Mouse (Mus musculus) small intestine, adult 2 months (tissue): ENCODE measurements around the gene Trnp1. TPM values are rescaled to one million over a fixed set of nuclear protein-coding genes. Genes with fewer than 3 reads are reported as not detected.

Experiments
- H3K27ac ChIP-seq: fragments of 200-500 bp; 2 replicates; pipeline ENCODE4 v1.5.1; 2012; ENCODE audit warnings: low read depth, low read length, control low read depth, inconsistent platforms; ENCODE audit not compliant: insufficient read depth
- H3K27me3 ChIP-seq: fragments of 200-500 bp; 2 replicates; pipeline ENCODE4 v1.6.1; 2012; ENCODE audit warnings: mild to moderate bottlenecking, moderate library complexity, low read length, inconsistent platforms; ENCODE audit not compliant: control insufficient read depth, insufficient read depth
- H3K36me3 ChIP-seq: fragments of 200-500 bp; 2 replicates; pipeline ENCODE4 v1.6.1; 2012; ENCODE audit warnings: mild to moderate bottlenecking, low read length, control low read depth, inconsistent platforms; ENCODE audit not compliant: control insufficient read depth, insufficient read depth
- H3K4me1 ChIP-seq: fragments of 200-500 bp; 2 replicates; pipeline ENCODE4 v1.6.1; 2012; ENCODE audit warnings: low read length, inconsistent platforms, mixed read lengths; ENCODE audit not compliant: control insufficient read depth, insufficient read depth, insufficient read length
- H3K4me3 ChIP-seq: fragments of 200-500 bp; 2 replicates; pipeline ENCODE4 v1.5.1; 2012; ENCODE audit warnings: low read depth, mild to moderate bottlenecking, control low read depth, inconsistent platforms, low read length, moderate library complexity
- CTCF ChIP-seq: fragments of 200-500 bp; IDR thresholded peaks from 2 replicates; pipeline ENCODE4 v1.5.1; 2012; ENCODE audit warnings: low read depth, mild to moderate bottlenecking, control low read depth, inconsistent platforms, low read length, moderate library complexity, mixed read lengths; ENCODE audit not compliant: insufficient replicate concordance, insufficient read length; ENCODE audit errors: extremely low read depth
- POLR2A ChIP-seq: fragments of 200-500 bp; IDR thresholded peaks from 2 replicates; pipeline ENCODE4 v1.6.1; 2012; ENCODE audit warnings: low read depth, mild to moderate bottlenecking, control low read depth, inconsistent platforms, low read length, moderate library complexity
- WGBS: fragments of 180-500 bp; shearing (Covaris S2); methylation state at CpG from one replicate; pipeline ENCODE4 v1.1.7; 2018; 5-methylcytosine and 5-hydroxymethylcytosine counted together
- polyA plus RNA-seq: library from polyadenylated mRNA; depleted of rRNA; stranded (reverse); fragments of >200 nt; gene quantifications from 2 replicates; pipeline ENCODE4 v1.2.3, GENCODE M21; 2012

Gene Trnp1
- polyA plus RNA-seq, 1 experiment, result 6.2 TPM

DNA sequence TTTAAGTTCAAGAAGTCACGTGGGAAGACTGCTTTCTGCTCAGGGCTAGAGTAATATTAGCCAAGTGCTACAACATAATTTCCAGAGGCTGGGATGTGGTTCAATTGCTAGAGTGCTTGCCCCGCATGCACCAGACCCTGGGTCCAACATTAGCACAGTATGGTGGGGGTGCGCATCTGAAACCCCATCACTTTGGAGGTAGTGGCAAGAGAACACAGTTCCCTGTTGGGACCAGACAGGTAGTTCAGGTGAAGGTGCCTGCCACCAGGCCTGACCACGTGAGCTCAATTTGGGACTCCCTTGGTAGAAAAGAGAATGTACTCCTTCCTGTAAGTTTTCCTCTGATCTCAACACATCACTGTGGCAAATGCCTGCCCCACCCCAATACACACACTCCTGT is 3.5 kb downstream of the Trnp1 start:
- Histone ChIP-seq H3K27me3 (peaks cover 24% of the 10 kb centered on the region), H3K4me3 (no peak overlapping the region), H3K36me3 (no peaks in the 10 kb centered on the region), H3K4me1 (peaks cover 9% of the 10 kb centered on the region), H3K27ac (no peak overlapping the region)
- WGBS, result 58% methylated on average over 4 of the region's 4 CpGs
- TF ChIP-seq POLR2A (no peak), CTCF (no peak)

DNA sequence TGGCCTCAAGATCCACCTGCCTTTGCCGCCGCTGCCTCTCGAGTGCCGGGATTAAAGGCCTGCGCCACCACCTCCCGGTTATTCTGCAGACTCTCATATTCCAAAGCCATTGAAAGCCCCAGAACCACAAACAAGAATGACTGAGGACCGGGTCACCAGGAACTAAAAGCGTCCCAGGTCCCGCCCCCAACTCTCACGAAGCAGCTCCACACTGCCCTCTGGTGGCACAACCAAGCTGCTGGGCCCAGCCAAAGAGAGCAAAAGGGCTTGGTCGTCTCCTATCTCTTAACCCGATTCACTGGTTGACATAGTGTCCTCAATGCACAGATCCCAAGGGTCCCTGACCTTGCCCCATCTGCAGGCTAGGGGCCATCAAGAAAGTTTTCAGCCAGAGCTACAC is 3.9 kb downstream of the Trnp1 start:
- Histone ChIP-seq H3K4me1 (peaks cover 13% of the 10 kb centered on the region), H3K4me3 (peak overlapping the region; percentile 63), H3K27ac (peak overlapping the region; percentile 75), H3K27me3 (peaks cover 24% of the 10 kb centered on the region), H3K36me3 (no peaks in the 10 kb centered on the region)
- WGBS, result under 1% methylated on average over 12 of the region's 12 CpGs
- no peak; the same call in 1 of the 2 replicates for TF ChIP-seq POLR2A
- TF ChIP-seq CTCF, result peak; percentile 93

DNA sequence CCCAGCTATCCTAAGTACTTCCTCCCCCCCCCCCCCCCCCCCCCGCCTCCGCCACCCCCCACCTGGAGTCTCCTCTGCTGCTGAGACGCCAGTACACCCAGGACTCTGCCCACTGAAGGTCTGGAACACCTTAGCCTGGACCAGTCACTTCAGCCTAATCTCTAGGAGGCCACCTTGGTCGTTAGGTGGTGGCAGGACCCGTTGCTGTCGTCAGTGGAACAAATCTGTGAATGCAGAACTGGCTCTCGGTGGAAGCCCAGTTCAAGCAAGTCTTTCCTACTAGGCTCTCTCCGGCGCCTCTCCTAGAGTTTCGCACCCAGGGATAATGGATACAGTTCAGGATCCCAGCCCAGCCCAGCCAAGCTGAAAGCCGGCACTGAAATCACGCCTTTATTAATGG is 4.5 kb downstream of the Trnp1 start:
- WGBS, result 5% methylated on average over 10 of the region's 12 CpGs
- H3K27ac ChIP-seq, result peak overlapping the region; percentile 75
- H3K36me3 ChIP-seq, result no peaks in the 10 kb centered on the region
- H3K4me3 ChIP-seq, result peak overlapping the region; percentile 63
- peaks cover 23% of the 10 kb centered on the region for H3K27me3 ChIP-seq
- H3K4me1 ChIP-seq, result peaks cover 19% of the 10 kb centered on the region
- TF ChIP-seq CTCF, result no peak
- TF ChIP-seq POLR2A, result no peak

DNA sequence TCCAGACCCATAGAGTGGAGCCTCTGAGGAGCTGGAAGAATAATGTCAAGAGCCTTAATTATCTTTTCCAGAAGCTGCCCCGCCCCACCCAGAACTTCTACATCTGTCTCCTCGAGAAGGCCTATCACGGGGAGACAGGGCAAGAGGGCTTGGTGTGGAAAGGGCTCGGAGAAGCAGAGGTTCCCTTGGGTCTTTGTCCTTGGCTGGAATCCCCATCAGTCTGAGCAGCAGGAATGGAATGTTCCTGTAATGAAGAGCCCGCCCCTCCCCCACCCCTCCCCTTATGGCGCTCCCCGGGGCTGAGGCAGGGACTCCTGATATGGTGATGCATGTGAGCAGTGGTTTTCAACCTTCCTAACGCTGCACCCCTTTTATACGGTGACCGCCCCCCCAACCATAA is 6.5 kb downstream of the Trnp1 start:
- H3K27me3 ChIP-seq, result peaks cover 2% of the 10 kb centered on the region
- TF ChIP-seq POLR2A (no peak), CTCF (no peak)
- no peak overlapping the region for H3K27ac ChIP-seq
- 46% methylated on average over 10 of the region's 10 CpGs for WGBS
- peaks cover 23% of the 10 kb centered on the region for H3K4me1 ChIP-seq
- no peak overlapping the region for H3K4me3 ChIP-seq
- no peaks in the 10 kb centered on the region for H3K36me3 ChIP-seq

DNA sequence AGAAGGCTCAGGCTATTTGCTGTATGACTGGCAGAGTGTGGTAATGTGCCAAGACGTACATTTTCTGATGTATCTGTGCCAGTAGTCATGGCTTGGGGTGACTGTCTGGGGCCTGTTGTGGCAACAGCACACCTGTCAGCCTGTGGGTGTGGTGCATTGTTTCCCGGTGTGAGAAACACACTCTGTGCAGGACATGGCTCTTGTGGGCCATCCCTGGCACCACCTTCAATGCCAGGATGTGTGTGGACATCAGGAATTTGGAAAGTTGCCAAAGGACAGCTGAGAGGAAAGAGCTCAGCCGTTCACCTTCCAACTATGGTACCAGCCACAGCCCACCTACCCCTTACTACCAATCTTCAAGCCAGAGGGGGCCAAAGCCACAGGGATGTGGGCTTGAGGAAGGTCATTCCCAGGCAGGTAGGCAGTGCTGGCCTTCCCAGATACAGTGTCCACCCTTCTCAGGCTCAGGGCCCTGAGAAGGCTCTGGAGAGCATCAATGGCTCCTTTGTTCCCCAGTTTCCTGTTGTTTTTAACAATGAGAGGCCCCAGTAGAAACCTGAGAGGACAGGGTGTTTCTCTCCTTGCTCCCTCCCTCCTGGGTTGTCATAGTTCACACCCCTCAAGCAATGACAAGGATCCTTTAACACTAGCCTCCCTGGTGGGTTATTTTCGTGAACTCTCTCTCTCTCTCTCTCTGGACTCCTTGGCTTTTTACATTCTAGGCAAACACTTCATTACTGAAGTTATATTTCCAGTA is 8.7 kb downstream of the Trnp1 start:
- TF ChIP-seq CTCF, result no peak
- TF ChIP-seq POLR2A, result 0 out of 2 replicates have a peak, but pooled peaks have one; percentile 23
- Histone ChIP-seq H3K27ac (peak overlapping the region; percentile 41), H3K4me1 (peaks cover 27% of the 10 kb centered on the region), H3K36me3 (no peaks in the 10 kb centered on the region), H3K27me3 (no peaks in the 10 kb centered on the region), H3K4me3 (no peak overlapping the region)
- WGBS, result 27% methylated on average over 4 of the region's 4 CpGs

DNA sequence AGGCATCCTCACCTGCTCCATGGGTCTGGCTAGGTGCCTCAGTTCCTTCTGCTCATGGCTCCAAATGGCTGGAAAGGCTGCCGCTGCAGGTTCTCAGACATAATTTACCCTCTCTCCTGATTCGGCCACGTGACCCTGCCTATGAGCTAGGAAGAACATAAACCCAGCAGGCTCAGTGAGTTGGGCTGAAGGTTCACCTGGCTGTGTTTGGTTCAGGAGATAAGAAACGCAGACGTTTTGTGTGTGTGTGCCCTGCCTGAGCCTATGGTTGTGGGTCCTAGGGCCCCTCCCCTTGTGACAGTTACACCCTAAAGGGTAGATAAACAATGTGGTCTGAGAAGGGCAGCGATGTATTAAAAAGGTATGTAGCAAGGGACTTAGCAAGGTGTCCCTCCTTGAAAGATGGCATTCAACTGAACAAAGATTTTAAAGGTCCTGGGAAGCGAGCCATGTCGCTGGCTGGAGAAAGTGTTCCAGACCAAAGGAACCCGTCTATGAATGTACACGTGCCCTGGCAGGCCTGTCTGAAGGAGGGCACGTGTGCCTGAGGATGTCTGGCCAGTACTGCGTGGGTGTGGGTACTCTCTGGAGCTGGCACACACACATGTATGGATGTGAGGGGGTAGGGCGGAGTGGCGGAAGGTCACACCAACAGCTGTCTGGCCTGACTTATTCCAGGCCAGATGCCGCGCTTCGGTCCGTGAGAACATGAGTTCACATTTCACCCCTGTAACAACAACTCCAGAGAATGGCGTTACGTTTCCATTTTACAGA is 9.5 kb downstream of the Trnp1 start:
- no peak overlapping the region for H3K4me3 ChIP-seq
- 42% methylated on average over 20 of the region's 20 CpGs for WGBS
- no peaks in the 10 kb centered on the region for H3K36me3 ChIP-seq
- peak overlapping the region; percentile 41 for H3K27ac ChIP-seq
- peaks cover 34% of the 10 kb centered on the region for H3K4me1 ChIP-seq
- TF ChIP-seq POLR2A (no peak), CTCF (no peak)
- H3K27me3 ChIP-seq, result no peaks in the 10 kb centered on the region
